Mouse (Mus musculus) hindbrain, embryonic 15.5 days (tissue): ENCODE results near the gene Rpp21. TPM values are rescaled to one million over a fixed set of nuclear protein-coding genes. Genes with fewer than 3 reads are reported as not detected.

Source experiments
- ATAC-seq: fragments of 200-750 bp; cut with Nextera tagmentation; 2 replicates; pipeline ENCODE4 v1.8.0; 2017; ENCODE audit warnings: low read depth, moderate number of reproducible peaks, moderate TSS enrichment; ENCODE audit not compliant: low FRiP score
- H3K27ac ChIP-seq: fragments of 300-500 bp; sonication (generic); replicated peaks from 2 replicates; pipeline ENCODE4 v1.5.1; 2015; ENCODE audit warnings: mild to moderate bottlenecking, inconsistent platforms
- H3K27me3 ChIP-seq: fragments of 300-500 bp; sonication (generic); 2 replicates; pipeline ENCODE4 v1.6.1; 2015; ENCODE audit warnings: control low read depth, inconsistent platforms
- H3K36me3 ChIP-seq: fragments of 300-500 bp; sonication (generic); 2 replicates; pipeline ENCODE4 v1.6.1; 2015; ENCODE audit warnings: control low read depth, inconsistent platforms
- H3K4me1 ChIP-seq: fragments of 300-500 bp; sonication (generic); replicated peaks from 2 replicates; pipeline ENCODE4 v1.6.1; 2015; ENCODE audit warnings: control low read depth, inconsistent platforms
- H3K4me2 ChIP-seq: fragments of 300-500 bp; sonication (generic); 2 replicates; pipeline ENCODE4 v1.6.1; 2015; ENCODE audit warnings: moderate library complexity, mild to moderate bottlenecking, inconsistent platforms
- H3K4me3 ChIP-seq: fragments of 300-500 bp; sonication (generic); 2 replicates; pipeline ENCODE4 v1.5.1; 2015; ENCODE audit warnings: mild to moderate bottlenecking, inconsistent platforms
- H3K9ac ChIP-seq: fragments of 300-500 bp; sonication (generic); 2 replicates; pipeline ENCODE4 v1.6.1; 2015; ENCODE audit warnings: inconsistent platforms
- H3K9me3 ChIP-seq: fragments of 300-500 bp; sonication (generic); 2 replicates; pipeline ENCODE4 v1.6.1; 2016; ENCODE audit warnings: control low read depth, inconsistent platforms
- WGBS: fragments of 180-500 bp; shearing (Covaris S2); methylation state at CpG from one replicate; pipeline ENCODE4 v1.1.7; 2015; 5-methylcytosine and 5-hydroxymethylcytosine counted together
- polyA plus RNA-seq: library from polyadenylated mRNA; unstranded; fragments of >200 nt; fragmentation: Nextera tagmentation; extraction: Ambion mirVana; gene quantifications from 2 replicates; pipeline ENCODE4 v1.2.1, GENCODE M21; 2015

Gene Rpp21
- polyA plus RNA-seq, result 132 and 133 TPM in 2 replicates

- Histone ChIP-seq H3K4me1 (peaks cover 12% of the 10 kb centered on the region), H3K9me3 (no peaks in the 10 kb centered on the region), H3K4me3 (peak within 1 kb of the TSS; percentile 75), H3K36me3 (peaks cover 39% of the 10 kb centered on the region), H3K27ac (peak within 1 kb of the TSS; percentile 90), H3K4me2 (peak within 1 kb of the TSS; percentile 61), H3K27me3 (0 out of 2 replicates have a peak, but pooled peaks cover 2% of the 10 kb centered on the region), H3K9ac (peak within 1 kb of the TSS; percentile 86)
- WGBS, result 54% methylated on average over 6 of the region's 6 CpGs
- ATAC-seq, result peak; percentile 8; the same call in 1 of the 2 replicates
These were observed at the start of gene Rpp21 for GRCm38 (mm10) chr17:36257969-36258368. TSS of gene Rpp21 (minus strand) at chr17:36258069.

GRCm38 (mm10) chr17:36286390-36286789 is 28.5 kb upstream of the Rpp21 start, which contains the start of gene H2-M10.2:
TSS of gene H2-M10.2 (minus strand) at chr17:36286490.
- Histone ChIP-seq H3K4me2 (no peak within 1 kb of the TSS), H3K4me1 (no peaks in the 10 kb centered on the region), H3K27ac (no peak within 1 kb of the TSS), H3K27me3 (no peaks in the 10 kb centered on the region), H3K4me3 (no peak within 1 kb of the TSS), H3K9ac (no peak within 1 kb of the TSS), H3K36me3 (peaks cover 19% of the 10 kb centered on the region; the same call in 1 of the 2 replicates), H3K9me3 (no peaks in the 10 kb centered on the region)
- no peak for ATAC-seq
- 95% methylated on average over 2 of the region's 2 CpGs for WGBS

- Histone ChIP-seq H3K4me3 (no peak overlapping the region), H3K27ac (no peak overlapping the region), H3K9me3 (no peaks in the 10 kb centered on the region), H3K4me2 (no peak overlapping the region), H3K9ac (no peak overlapping the region), H3K27me3 (no peaks in the 10 kb centered on the region), H3K36me3 (peaks cover 38% of the 10 kb centered on the region), H3K4me1 (no peaks in the 10 kb centered on the region)
- WGBS, result 92% methylated on average over 4 of the region's 4 CpGs
- no peak for ATAC-seq
These were observed 23.8 kb upstream of the Rpp21 start for GRCm38 (mm10) chr17:36281521-36282245.

- Histone ChIP-seq H3K9ac (no peak overlapping the region), H3K27me3 (no peaks in the 10 kb centered on the region), H3K4me3 (no peak overlapping the region), H3K36me3 (peaks cover 26% of the 10 kb centered on the region), H3K27ac (no peak overlapping the region), H3K4me1 (peaks cover 42% of the 10 kb centered on the region), H3K9me3 (no peaks in the 10 kb centered on the region), H3K4me2 (no peak overlapping the region)
- ATAC-seq, result no peak
- WGBS, result 94% methylated on average over 4 of the region's 4 CpGs
These were observed 16.9 kb upstream of the Rpp21 start for GRCm38 (mm10) chr17:36274776-36275175.

GRCm38 (mm10) chr17:36273796-36274195 is 15.9 kb upstream of the Rpp21 start:
- Histone ChIP-seq H3K9ac (no peak overlapping the region), H3K9me3 (no peaks in the 10 kb centered on the region), H3K27me3 (no peaks in the 10 kb centered on the region), H3K4me2 (no peak overlapping the region), H3K36me3 (peaks cover 20% of the 10 kb centered on the region), H3K27ac (no peak overlapping the region), H3K4me3 (no peak overlapping the region), H3K4me1 (peaks cover 45% of the 10 kb centered on the region)
- WGBS, result 97% methylated on average over 4 of the region's 4 CpGs
- no peak for ATAC-seq

- WGBS, result 81% methylated on average over 9 of the region's 9 CpGs
- Histone ChIP-seq H3K4me1 (peaks cover 45% of the 10 kb centered on the region), H3K36me3 (peaks cover 24% of the 10 kb centered on the region), H3K4me2 (peak overlapping the region; percentile 95), H3K9me3 (no peaks in the 10 kb centered on the region), H3K4me3 (peak overlapping the region; percentile 99), H3K27ac (no peak overlapping the region), H3K9ac (peak overlapping the region; percentile 96), H3K27me3 (no peaks in the 10 kb centered on the region)
- no peak for ATAC-seq
These were observed 14.9 kb upstream of the Rpp21 start for GRCm38 (mm10) chr17:36272643-36273366.

GRCm38 (mm10) chr17:36271586-36272256 is 13.9 kb upstream of the Rpp21 start, which contains the start of gene Trim39:
TSS of gene Trim39 (minus strand) at chr17:36272247.
- Histone ChIP-seq H3K9ac (peak within 1 kb of the TSS; percentile 96), H3K4me3 (peak within 1 kb of the TSS; percentile 99), H3K36me3 (peaks cover 34% of the 10 kb centered on the region), H3K9me3 (no peaks in the 10 kb centered on the region), H3K27ac (peak within 1 kb of the TSS; percentile 99), H3K4me2 (peak within 1 kb of the TSS; percentile 95), H3K27me3 (no peaks in the 10 kb centered on the region), H3K4me1 (peaks cover 45% of the 10 kb centered on the region)
- peak; percentile 88 for ATAC-seq
- WGBS, result under 1% methylated on average over 43 of the region's 43 CpGs

GRCm38 (mm10) chr17:36270956-36271585 is 13.2 kb upstream of the Rpp21 start:
- peaks cover 37% of the 10 kb centered on the region for H3K36me3 ChIP-seq
- peak overlapping the region; percentile 95 for H3K4me2 ChIP-seq
- H3K4me1 ChIP-seq, result peaks cover 45% of the 10 kb centered on the region
- peak overlapping the region; percentile 99 for H3K4me3 ChIP-seq
- no peaks in the 10 kb centered on the region for H3K9me3 ChIP-seq
- ATAC-seq, result peak; percentile 93
- H3K9ac ChIP-seq, result peak overlapping the region; percentile 96
- H3K27ac ChIP-seq, result peak overlapping the region; percentile 99
- no peaks in the 10 kb centered on the region for H3K27me3 ChIP-seq
- 0% methylated on average over 78 of the region's 84 CpGs for WGBS

GRCm38 (mm10) chr17:36265834-36266233 is 8.0 kb upstream of the Rpp21 start:
- Histone ChIP-seq H3K27ac (no peak overlapping the region), H3K36me3 (peaks cover 71% of the 10 kb centered on the region), H3K4me3 (no peak overlapping the region), H3K9me3 (no peaks in the 10 kb centered on the region), H3K9ac (no peak overlapping the region), H3K4me1 (peaks cover 11% of the 10 kb centered on the region), H3K4me2 (no peak overlapping the region), H3K27me3 (no peaks in the 10 kb centered on the region)
- ATAC-seq, result no peak
- 72% methylated on average over 5 of the region's 5 CpGs for WGBS

- Histone ChIP-seq H3K9me3 (no peaks in the 10 kb centered on the region), H3K9ac (no peak overlapping the region), H3K36me3 (peaks cover 83% of the 10 kb centered on the region), H3K27ac (no peak overlapping the region), H3K4me1 (no peaks in the 10 kb centered on the region), H3K4me2 (no peak overlapping the region), H3K27me3 (no peaks in the 10 kb centered on the region), H3K4me3 (no peak overlapping the region)
- ATAC-seq, result no peak
- 96% methylated on average over 3 of the region's 3 CpGs for WGBS
These were observed 6.5 kb upstream of the Rpp21 start for GRCm38 (mm10) chr17:36264273-36264925.

GRCm38 (mm10) chr17:36261511-36262166 is 3.8 kb upstream of the Rpp21 start:
- no peak overlapping the region for H3K4me3 ChIP-seq
- H3K27me3 ChIP-seq, result no peaks in the 10 kb centered on the region
- H3K9ac ChIP-seq, result no peak overlapping the region
- peaks cover 72% of the 10 kb centered on the region for H3K36me3 ChIP-seq
- no peak overlapping the region for H3K27ac ChIP-seq
- H3K4me2 ChIP-seq, result no peak overlapping the region
- no peak for ATAC-seq
- WGBS, result 93% methylated on average over 9 of the region's 9 CpGs
- H3K9me3 ChIP-seq, result no peaks in the 10 kb centered on the region
- H3K4me1 ChIP-seq, result peaks cover 8% of the 10 kb centered on the region
